Mouse (Mus musculus) bone marrow, adult 2 months (tissue): Measurements from ENCODE around the gene Fabp2. TPM values are rescaled to one million over a fixed set of nuclear protein-coding genes. Genes with fewer than 3 reads are reported as not detected.

Experiments used
- H3K27ac ChIP-seq: fragments of 200-500 bp; 2 replicates; pipeline ENCODE4 v1.5.1; 2012; ENCODE audit warnings: low read depth, mild to moderate bottlenecking, control low read depth, inconsistent platforms, low read length; ENCODE audit not compliant: control insufficient read depth, poor library complexity, insufficient read depth
- H3K4me1 ChIP-seq: fragments of 200-500 bp; 2 replicates; pipeline ENCODE4 v1.6.1; 2011; ENCODE audit warnings: low read length; ENCODE audit not compliant: control insufficient read depth, insufficient read depth
- H3K4me3 ChIP-seq: fragments of 200-500 bp; replicated peaks from 2 replicates; pipeline ENCODE3; 2011; ENCODE audit warnings: mild to moderate bottlenecking, low read depth, low read length, control low read depth; ENCODE audit not compliant: control insufficient read depth
- CTCF ChIP-seq: fragments of 200-500 bp; IDR thresholded peaks from 2 replicates; pipeline ENCODE4 v1.5.1; 2011; ENCODE audit warnings: low read length, control low read depth; ENCODE audit not compliant: control insufficient read depth, insufficient read depth
- POLR2A ChIP-seq: fragments of 200-500 bp; IDR thresholded peaks from 2 replicates; pipeline ENCODE4 v1.6.1; 2011; ENCODE audit warnings: low read depth, mild to moderate bottlenecking, control low read depth, low read length, borderline replicate concordance; ENCODE audit not compliant: control insufficient read depth
- WGBS: fragments of 180-500 bp; shearing (Covaris S2); methylation state at CpG from one replicate; pipeline ENCODE4 v1.1.7; 2018; 5-methylcytosine and 5-hydroxymethylcytosine counted together
- polyA plus RNA-seq: library from polyadenylated mRNA; stranded (reverse); fragments of >200 nt; gene quantifications from 2 replicates; pipeline ENCODE4 v1.2.4, GENCODE M21; 2011; ENCODE audit warnings: low replicate concordance; ENCODE audit not compliant: missing spikeins, insufficient read depth, insufficient read length

Fabp2 gene
- polyA plus RNA-seq, 1 experiment, result not detected

DNA sequence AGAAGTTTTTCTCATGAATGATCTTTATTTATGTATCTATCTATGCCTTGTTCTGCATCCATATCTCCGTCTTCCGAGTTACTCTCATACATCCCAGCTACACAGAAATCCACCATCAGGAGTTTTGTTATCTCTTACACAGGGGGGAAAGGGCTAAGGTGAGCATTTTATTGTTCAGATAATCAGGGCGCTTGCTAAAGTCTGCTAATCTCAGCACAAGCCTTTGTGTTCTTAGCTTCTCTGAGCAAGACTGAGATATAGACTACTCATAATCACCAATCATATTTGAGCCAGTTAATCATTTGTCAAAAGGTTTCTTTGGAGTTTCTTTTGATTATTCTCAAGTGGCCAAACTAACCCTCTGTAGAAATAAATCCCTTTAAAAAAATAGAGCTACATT, 17.3 kb upstream of the Fabp2 start:
- H3K27ac ChIP-seq, result no peak overlapping the region
- no peak for TF ChIP-seq CTCF
- WGBS, result 86% methylated on average over 3 of the region's 3 CpGs
- no peak overlapping the region for H3K4me3 ChIP-seq
- H3K4me1 ChIP-seq, result no peaks in the 10 kb centered on the region

DNA sequence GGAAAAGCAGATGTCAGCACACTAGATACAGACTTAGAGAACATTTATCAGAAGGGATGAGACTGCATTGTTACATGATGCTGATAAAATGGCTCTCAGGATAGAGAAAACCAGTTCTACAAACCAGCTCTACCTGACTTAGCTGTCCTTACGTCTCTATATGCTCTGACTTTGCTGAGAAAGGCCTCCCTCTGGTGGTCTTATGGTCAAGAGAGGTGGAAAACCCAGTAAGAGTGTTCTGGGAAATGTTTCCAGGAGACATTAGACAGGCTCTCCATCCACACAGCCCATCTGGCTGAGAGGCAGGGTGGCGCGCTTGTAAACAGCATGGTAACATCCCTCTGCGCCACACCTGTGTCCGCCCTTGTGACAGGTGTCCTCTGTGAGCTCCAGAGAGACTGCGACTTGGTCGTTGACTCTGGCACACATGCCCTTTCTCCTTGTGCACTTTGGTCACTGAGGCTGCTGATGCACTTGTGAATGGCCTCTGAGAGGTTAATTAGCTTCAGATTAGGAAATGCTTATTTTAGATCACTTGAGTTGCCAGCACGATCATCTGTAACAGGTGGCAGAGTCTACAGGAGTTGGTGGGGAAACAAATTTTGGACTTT, 16.1 kb upstream of the Fabp2 start:
- H3K4me1 ChIP-seq, result no peaks in the 10 kb centered on the region
- H3K27ac ChIP-seq, result no peak overlapping the region
- WGBS, result 86% methylated on average over 8 of the region's 8 CpGs
- H3K4me3 ChIP-seq, result no peak overlapping the region
- TF ChIP-seq CTCF (no peak), POLR2A (no peak)

DNA sequence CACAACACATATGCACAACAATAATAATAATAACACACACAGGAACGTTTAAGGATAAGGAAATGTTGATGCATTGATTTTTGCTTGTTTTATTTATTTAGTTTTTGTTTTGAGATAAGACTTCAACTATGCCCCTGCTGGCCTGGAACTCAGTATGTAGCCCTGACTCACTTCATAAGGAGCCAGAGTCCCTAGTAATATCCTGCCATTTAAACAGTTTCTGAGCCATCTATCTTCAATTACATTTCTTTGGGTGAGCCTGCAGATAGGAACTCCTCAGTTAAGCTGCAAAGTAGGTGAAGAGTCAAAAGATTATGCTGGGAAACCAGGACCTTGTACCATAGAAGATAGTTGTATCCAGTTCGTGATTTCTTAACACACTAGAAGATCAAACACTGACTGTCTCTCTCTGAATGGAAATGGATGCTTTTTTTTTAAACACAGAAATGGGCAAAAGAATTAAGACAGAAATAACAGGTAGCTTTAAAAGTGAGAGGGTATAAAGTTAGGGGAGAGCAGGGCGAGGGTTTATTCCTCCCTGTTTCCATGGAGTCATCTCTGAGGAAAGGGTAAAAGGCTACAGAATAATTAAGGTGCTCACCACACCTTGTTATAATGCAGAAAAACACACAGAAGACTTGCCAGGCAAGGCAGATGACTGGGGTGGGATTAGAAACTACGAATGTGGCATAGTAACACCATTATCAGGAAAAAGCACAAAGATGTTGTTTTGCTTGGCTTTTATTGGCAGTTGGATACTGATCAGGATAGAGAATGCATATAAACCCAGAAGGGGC, 7.2 kb upstream of the Fabp2 start:
- H3K4me3 ChIP-seq, result no peak overlapping the region
- no peaks in the 10 kb centered on the region for H3K4me1 ChIP-seq
- WGBS, result 74% methylated on average over 4 of the region's 4 CpGs
- no peak overlapping the region for H3K27ac ChIP-seq
- no peak for TF ChIP-seq CTCF
- TF ChIP-seq POLR2A, result no peak

DNA sequence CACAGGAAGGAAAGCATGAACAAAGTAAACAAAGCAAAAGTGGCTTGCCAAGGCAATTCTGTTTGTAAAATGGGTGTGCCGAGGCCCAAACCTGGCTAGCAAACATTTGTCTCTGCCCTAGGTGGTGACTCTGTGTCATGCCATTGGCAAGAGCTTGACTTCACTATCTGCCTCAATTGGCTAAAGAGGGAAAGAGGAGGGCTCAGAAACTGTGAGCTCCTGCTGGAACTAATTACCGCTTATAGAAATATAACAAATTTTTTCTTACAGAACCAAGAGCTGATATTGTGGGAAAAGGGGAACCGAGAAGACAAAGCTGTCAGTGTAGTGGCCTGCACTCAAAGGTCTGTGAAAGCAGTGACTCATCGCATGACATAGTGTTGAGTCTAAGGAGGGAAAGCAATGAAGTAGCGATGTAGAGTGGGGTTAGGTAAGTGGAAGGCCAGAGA, 6.5 kb upstream of the Fabp2 start:
- H3K4me1 ChIP-seq, result no peaks in the 10 kb centered on the region
- no peak overlapping the region for H3K27ac ChIP-seq
- TF ChIP-seq CTCF (no peak), POLR2A (no peak)
- 58% methylated on average over 5 of the region's 5 CpGs for WGBS
- no peak overlapping the region for H3K4me3 ChIP-seq

DNA sequence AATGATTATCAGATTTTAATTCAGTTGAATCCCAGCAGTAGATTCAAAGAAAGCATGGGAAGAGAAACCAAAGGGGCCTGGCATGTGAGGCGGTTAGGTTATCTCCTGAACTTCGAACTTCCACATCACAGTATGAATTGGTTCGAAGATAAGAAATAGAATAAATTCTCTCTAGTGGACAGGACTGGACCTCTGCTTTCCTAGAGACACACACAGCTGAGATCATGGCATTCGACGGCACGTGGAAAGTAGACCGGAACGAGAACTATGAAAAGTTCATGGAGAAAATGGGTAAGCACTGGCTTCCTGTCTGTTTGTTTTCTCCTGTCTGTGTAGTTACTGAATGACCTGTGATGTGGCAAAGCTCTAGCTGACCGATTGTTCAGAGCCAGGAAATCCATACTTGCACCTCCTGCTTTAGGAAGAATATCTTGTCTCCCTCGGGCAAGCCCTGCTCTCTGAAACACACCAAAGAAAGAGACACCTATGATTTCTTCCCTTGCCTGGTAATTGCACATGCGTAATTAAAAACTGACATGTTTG, 388 bp downstream of the Fabp2 start:
- Histone ChIP-seq H3K4me1 (no peaks in the 10 kb centered on the region), H3K27ac (no peak overlapping the region), H3K4me3 (no peak overlapping the region)
- TF ChIP-seq POLR2A (no peak), CTCF (no peak)
- 85% methylated on average over 11 of the region's 11 CpGs for WGBS

DNA sequence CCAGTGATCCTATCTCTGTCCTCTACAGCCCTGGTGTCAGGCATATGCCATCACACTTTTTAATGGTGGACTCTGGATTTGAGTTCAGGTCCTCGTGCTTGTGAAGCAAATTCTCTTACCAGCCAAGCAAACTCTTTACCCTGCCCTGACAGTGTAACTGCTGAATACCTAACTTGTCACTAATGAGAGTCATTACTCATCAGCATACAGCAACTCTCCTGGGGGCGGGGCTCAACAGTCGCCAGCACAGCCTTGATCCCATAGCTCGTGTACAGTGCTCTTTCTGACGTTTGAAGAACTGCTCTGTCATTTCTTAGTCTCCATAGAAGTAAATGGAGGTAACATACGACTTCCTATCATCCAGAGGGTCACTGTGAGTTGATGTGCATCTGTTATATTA, 3.4 kb downstream of the Fabp2 start:
- no peaks in the 10 kb centered on the region for H3K4me1 ChIP-seq
- H3K27ac ChIP-seq, result no peak overlapping the region
- H3K4me3 ChIP-seq, result no peak overlapping the region
- 53% methylated on average over 6 of the region's 6 CpGs for WGBS
- TF ChIP-seq CTCF (no peak), POLR2A (no peak)

DNA sequence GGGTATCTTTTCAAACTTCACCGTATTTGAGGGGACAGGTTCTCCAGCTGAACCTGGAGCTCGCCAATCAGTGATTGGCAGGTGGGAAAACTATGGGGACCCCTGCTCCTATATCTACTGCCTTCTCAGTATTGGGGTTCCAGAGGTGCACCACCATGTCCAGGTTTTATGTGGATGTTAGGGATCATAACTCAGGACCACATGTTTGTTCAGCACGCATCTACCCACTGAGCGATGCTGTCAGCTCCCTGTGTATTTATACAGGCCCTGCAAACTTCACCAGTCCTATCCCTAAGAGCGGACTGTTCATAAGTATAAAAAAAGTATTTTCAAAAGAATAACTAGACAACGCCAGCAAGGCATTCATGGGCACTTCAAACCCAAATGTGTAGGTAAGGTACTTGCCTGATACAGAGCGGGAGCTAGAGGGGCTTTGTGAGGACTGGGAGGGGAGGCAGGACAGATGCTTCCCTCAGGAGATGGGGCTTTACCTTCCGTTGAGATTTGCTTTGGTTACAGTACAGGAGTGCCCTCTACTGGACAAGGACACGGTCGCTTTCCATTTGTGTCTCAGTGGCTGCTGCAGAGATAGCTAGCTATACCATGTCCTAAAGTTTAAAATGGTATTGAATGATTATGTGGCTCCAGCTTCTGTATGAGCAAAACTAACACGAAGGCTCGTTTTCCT, 9.0 kb downstream of the Fabp2 start:
- 43% methylated on average over 12 of the region's 12 CpGs for WGBS
- H3K4me3 ChIP-seq, result no peak overlapping the region
- no peak for TF ChIP-seq POLR2A
- peak; percentile 43 for TF ChIP-seq CTCF
- no peaks in the 10 kb centered on the region; the same call in 1 of the 2 replicates for H3K4me1 ChIP-seq
- no peak overlapping the region for H3K27ac ChIP-seq

DNA sequence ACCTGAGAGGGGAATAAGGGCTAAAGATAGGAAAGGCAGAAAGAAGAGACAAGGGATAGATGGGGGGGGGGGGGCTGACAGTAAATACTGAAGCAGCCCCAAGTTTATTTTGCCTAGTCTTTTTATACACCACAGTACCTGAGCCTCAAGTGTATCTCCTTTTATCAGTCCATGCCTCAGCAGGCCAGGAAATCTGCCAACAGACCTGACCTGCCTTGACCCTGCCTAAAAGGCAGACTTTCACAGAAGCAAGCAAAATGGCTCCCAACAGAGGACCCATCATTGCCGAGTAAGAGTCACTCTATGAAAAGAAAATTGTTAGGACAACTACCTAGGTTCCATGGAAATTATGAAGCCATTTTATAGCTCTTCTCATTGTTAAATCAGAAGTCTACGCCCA, 13.0 kb downstream of the Fabp2 start:
- no peak for TF ChIP-seq POLR2A
- no peak for TF ChIP-seq CTCF

More for the DNA sequence above, 13.0 kb downstream of the Fabp2 start:
- H3K4me1 ChIP-seq, result no peaks in the 10 kb centered on the region; the same call in 1 of the 2 replicates
- WGBS, result 85% methylated on average over 2 of the region's 2 CpGs
- H3K27ac ChIP-seq, result no peak overlapping the region
- H3K4me3 ChIP-seq, result no peak overlapping the region
